Mouse (Mus musculus) MEL (cell line): ENCODE measurements around the gene Cyp2e1. TPM values are rescaled to one million over a fixed set of nuclear protein-coding genes. Genes with fewer than 3 reads are reported as not detected.
"Not testable (repeated sequence)": the region's sequence is repeated elsewhere in the genome, so short reads cannot be mapped to it uniquely, and the experiment has no call there.

ENCODE experiments used
- DNase-seq: peaks from one replicate; pipeline ENCODE4 v3.0.0; 2011; ENCODE audit warnings: low read depth, low spot score
- H3K27ac ChIP-seq: 2 replicates; pipeline ENCODE4 v1.5.1; 2012; ENCODE audit warnings: low read depth, mild to moderate bottlenecking, control low read depth, low read length, moderate library complexity; ENCODE audit not compliant: control insufficient read depth
- H3K27me3 ChIP-seq, 2 experiments: fragments of 150-350 bp in 1 of 2; sonication (generic) in 1 of 2; 2 replicates each; pipeline ENCODE4 v1.6.1; 2012; ENCODE audit warnings: low read length in 2 of 2, mild to moderate bottlenecking in 2 of 2, improper control_type of control experiment in 1 of 2, moderate library complexity in 1 of 2; ENCODE audit not compliant: insufficient read depth in 2 of 2, control insufficient read depth in 1 of 2
- H3K36me3 ChIP-seq, 2 experiments: 2 replicates each; pipeline ENCODE4 v1.6.1; 2012 to 2014; ENCODE audit warnings: low read length in 2 of 2, improper control_type of control experiment in 1 of 2, inconsistent platforms in 1 of 2, mild to moderate bottlenecking in 1 of 2; ENCODE audit not compliant: insufficient read depth in 2 of 2, control insufficient read depth in 1 of 2
- H3K4me1 ChIP-seq, 2 experiments: fragments of 150-350 bp in 1 of 2; sonication (generic) in 1 of 2; 2 replicates each; pipeline ENCODE4 v1.6.1; 2012; ENCODE audit warnings: low read length in 2 of 2, improper control_type of control experiment in 1 of 2, mild to moderate bottlenecking in 1 of 2; ENCODE audit not compliant: insufficient read depth in 2 of 2, control insufficient read depth in 1 of 2
- H3K4me3 ChIP-seq, 2 experiments: fragments of 150-350 bp in 1 of 2; sonication (generic) in 1 of 2; 2 replicates each; pipeline ENCODE4 v1.5.1; 2012; ENCODE audit warnings: low read depth in 2 of 2, low read length in 2 of 2, mild to moderate bottlenecking in 2 of 2, moderate library complexity in 2 of 2, control low read depth in 1 of 2, improper control_type of control experiment in 1 of 2; ENCODE audit not compliant: control insufficient read depth in 1 of 2, insufficient read depth in 1 of 2
- H3K79me2 ChIP-seq: 2 replicates; pipeline ENCODE4 v1.6.1; 2012; ENCODE audit warnings: mild to moderate bottlenecking, low read length, moderate library complexity; ENCODE audit not compliant: control insufficient read depth, poor library complexity, insufficient read depth
- H3K9ac ChIP-seq: 2 replicates; pipeline ENCODE4 v1.6.1; 2012; ENCODE audit warnings: low read depth, mild to moderate bottlenecking, control low read depth, low read length, moderate library complexity; ENCODE audit not compliant: control insufficient read depth, poor library complexity, severe bottlenecking
- H3K9me3 ChIP-seq: fragments of 150-350 bp; sonication (generic); replicated peaks from 2 replicates; pipeline ENCODE4 v1.6.1; 2012; ENCODE audit warnings: mild to moderate bottlenecking, low read length, improper control_type of control experiment, moderate library complexity; ENCODE audit not compliant: insufficient read depth
- CHD2 ChIP-seq: IDR thresholded peaks from 2 replicates; pipeline ENCODE4 v1.6.1; 2011; ENCODE audit warnings: low read length, improper control_type of control experiment
- CTCF ChIP-seq, 3 experiments: IDR thresholded peaks in 2 of 3; conservative IDR thresholded peaks in 1 of 3; 2 replicates each; pipeline ENCODE4 v1.5.1; 2011 to 2012; ENCODE audit warnings: low read length in 3 of 3, low read depth in 2 of 3, mild to moderate bottlenecking in 2 of 3, improper control_type of control experiment in 1 of 3, inconsistent platforms in 1 of 3, mixed read lengths in 1 of 3, moderate library complexity in 1 of 3; ENCODE audit not compliant: control insufficient read depth in 1 of 3, insufficient read depth in 1 of 3, poor library complexity in 1 of 3, severe bottlenecking in 1 of 3
- EP300 ChIP-seq, 2 experiments: IDR thresholded peaks; 2 replicates each; pipeline ENCODE4 v1.6.1; 2011; ENCODE audit warnings: improper control_type of control experiment in 2 of 2, low read length in 2 of 2, low read depth in 1 of 2, mild to moderate bottlenecking in 1 of 2
- ETS1 ChIP-seq: IDR thresholded peaks from 2 replicates; pipeline ENCODE4 v1.6.1; 2012; ENCODE audit warnings: low read depth, mild to moderate bottlenecking, inconsistent platforms, low read length, improper control_type of control experiment, moderate library complexity
- GATA1 ChIP-seq: IDR thresholded peaks from 2 replicates; pipeline ENCODE4 v1.6.1; 2011; ENCODE audit warnings: low read depth, low read length, improper control_type of control experiment
- JUND ChIP-seq: IDR thresholded peaks from 2 replicates; pipeline ENCODE4 v1.6.1; 2011; ENCODE audit warnings: low read depth, mild to moderate bottlenecking, improper control_type of control experiment, low read length
- KAT2A ChIP-seq: conservative IDR thresholded peaks from 2 replicates; pipeline ENCODE4 v1.6.1; 2012; ENCODE audit warnings: low read depth, low read length, improper control_type of control experiment, inconsistent platforms
- MAZ ChIP-seq: IDR thresholded peaks from 2 replicates; pipeline ENCODE4 v1.6.1; 2012; ENCODE audit warnings: low read depth, mild to moderate bottlenecking, inconsistent platforms, low read length, improper control_type of control experiment
- POLR2A ChIP-seq, 2 experiments: IDR thresholded peaks; 2 replicates each; pipeline ENCODE4 v1.6.1; 2011 to 2012; ENCODE audit warnings: low read length in 2 of 2, mild to moderate bottlenecking in 2 of 2, control low read depth in 1 of 2, improper control_type of control experiment in 1 of 2, low read depth in 1 of 2, moderate library complexity in 1 of 2; ENCODE audit not compliant: control insufficient read depth in 1 of 2, insufficient read depth in 1 of 2, poor library complexity in 1 of 2
- POLR2AphosphoS5 ChIP-seq: IDR thresholded peaks from 2 replicates; pipeline ENCODE4 v1.6.1; 2012; ENCODE audit warnings: low read depth, borderline replicate concordance, mild to moderate bottlenecking, inconsistent platforms, low read length, moderate library complexity, mixed read lengths
- RAD21 ChIP-seq: IDR thresholded peaks from 2 replicates; pipeline ENCODE4 v1.6.1; 2011; ENCODE audit warnings: mild to moderate bottlenecking, low read depth, low read length, improper control_type of control experiment
- RCOR1 ChIP-seq: IDR thresholded peaks from 2 replicates; pipeline ENCODE4 v1.6.1; 2012; ENCODE audit warnings: low read depth, mild to moderate bottlenecking, inconsistent platforms, low read length, improper control_type of control experiment
- SMC3 ChIP-seq: IDR thresholded peaks from 2 replicates; pipeline ENCODE4 v1.6.1; 2011; ENCODE audit warnings: low read depth, low read length, improper control_type of control experiment
- TBP ChIP-seq: IDR thresholded peaks from 2 replicates; pipeline ENCODE4 v1.8.0; 2011; ENCODE audit warnings: low read depth, low read length, improper control_type of control experiment
- USF2 ChIP-seq, 2 experiments: IDR thresholded peaks; 2 replicates each; pipeline ENCODE4 v1.6.1; 2011 to 2012; ENCODE audit warnings: improper control_type of control experiment in 2 of 2, low read length in 2 of 2, borderline replicate concordance in 1 of 2, inconsistent platforms in 1 of 2, low read depth in 1 of 2, mild to moderate bottlenecking in 1 of 2; ENCODE audit not compliant: insufficient read depth in 1 of 2
- ZC3H11A ChIP-seq: IDR thresholded peaks from 2 replicates; pipeline ENCODE4 v1.6.1; 2012; ENCODE audit warnings: low read depth, mild to moderate bottlenecking, inconsistent platforms, low read length, improper control_type of control experiment
- ZNF384 ChIP-seq: IDR thresholded peaks from 2 replicates; pipeline ENCODE4 v1.6.1; 2012; ENCODE audit warnings: low read depth, mild to moderate bottlenecking, inconsistent platforms, low read length, improper control_type of control experiment
- polyA plus RNA-seq, 2 experiments: library from polyadenylated mRNA; stranded (reverse) in 1 of 2; unstranded in 1 of 2; fragments of >175 nt in 1 of 2; fragments of >200 nt in 1 of 2; gene quantifications; 2 replicates each; pipeline versions ENCODE4 v1.2.1 to v1.2.4; 2012; ENCODE audit warnings: low replicate concordance in 2 of 2, low read depth in 1 of 2; ENCODE audit not compliant: insufficient read length in 2 of 2, insufficient read depth in 1 of 2, missing spikeins in 1 of 2
- total RNA-seq: library from RNA; depleted of rRNA; stranded (reverse); fragments of 300-350 nt; gene quantifications from 2 replicates; pipeline ENCODE4 v1.2.3, GENCODE M21; 2012

Gene Cyp2e1
- total and polyA plus RNA-seq, 3 experiments: not detected

- not testable (repeated sequence) for DNase-seq, H3K27ac ChIP-seq, H3K4me3 ChIP-seq, H3K27me3 ChIP-seq, H3K9ac ChIP-seq, H3K79me2 ChIP-seq, H3K36me3 ChIP-seq, H3K9me3 ChIP-seq, H3K4me1 ChIP-seq
These were observed 1.9 kb downstream of the Cyp2e1 start for GRCm38 (mm10) chr7:140765391-140765790.

- Histone ChIP-seq H3K9me3 (no peaks in the 10 kb centered on the region), H3K36me3 (no peaks in the 10 kb centered on the region), H3K4me3 (no peak overlapping the region), H3K27ac (no peak overlapping the region), H3K4me1 (no peaks in the 10 kb centered on the region), H3K9ac (no peak overlapping the region), H3K79me2 (no peaks in the 10 kb centered on the region), H3K27me3 (no peaks in the 10 kb centered on the region)
- TF ChIP-seq GATA1 (peak; percentile 56), CTCF (IDR thresholded peaks at IDR 0.05 in 2 of 3, conservative IDR thresholded peaks at IDR 0.05 in 1 of 3; ENCODE audit: control insufficient read depth in 1 of 3, insufficient read depth in 1 of 3, low read depth in 2 of 3, low read length in 3 of 3, poor library complexity in 1 of 3, severe bottlenecking in 1 of 3) (peak in 2 of 3 experiments; percentile 17 to 20; a peak in 3 of 6 replicates), RCOR1 (peak; percentile 41; the same call in 1 of the 2 replicates), POLR2AphosphoS5 (no peak), MAZ (no peak), RAD21 (peak; percentile 11), EP300 (IDR thresholded peaks at IDR 0.05; ENCODE audit: low read depth in 1 of 2, low read length in 2 of 2) (0 out of 4 replicates have a peak, but pooled peaks of 1 of the 2 experiments have one; percentile 30), SMC3 (peak; percentile 26)
- DNase-seq: peak; percentile 46
These were observed 2.6 kb downstream of the Cyp2e1 start for GRCm38 (mm10) chr7:140765888-140766739.

GRCm38 (mm10) chr7:140780548-140780947 lies 17.0 kb downstream of the Cyp2e1 start:
- H3K4me3 ChIP-seq: no peak overlapping the region
- no peak overlapping the region for H3K9ac ChIP-seq
- peaks cover 0 to 9% of the 10 kb centered on the region in 2 experiments; a peak in 3 of 4 replicates for H3K27me3 ChIP-seq
- H3K9me3 ChIP-seq: no peaks in the 10 kb centered on the region
- no peaks in the 10 kb centered on the region for H3K4me1 ChIP-seq
- no peak for DNase-seq
- H3K79me2 ChIP-seq: no peaks in the 10 kb centered on the region
- no peak overlapping the region for H3K27ac ChIP-seq
- no peaks in the 10 kb centered on the region for H3K36me3 ChIP-seq
- TF ChIP-seq GATA1 (no peak), ZNF384 (no peak), ETS1 (no peak), JUND (no peak), KAT2A (no peak), POLR2A (IDR thresholded peaks at IDR 0.05; ENCODE audit: control insufficient read depth in 1 of 2, insufficient read depth in 1 of 2, low read depth in 1 of 2, low read length in 2 of 2, poor library complexity in 1 of 2) (no peak), ZC3H11A (no peak), CHD2 (no peak), USF2 (IDR thresholded peaks at IDR 0.05; ENCODE audit: borderline replicate concordance in 1 of 2, insufficient read depth in 1 of 2, low read depth in 1 of 2, low read length in 2 of 2) (no peak), TBP (no peak)
